Mouse (Mus musculus) kidney, embryonic 16.5 days (tissue): ENCODE measurements around the gene Abcg5. TPM values are rescaled to one million over a fixed set of nuclear protein-coding genes. Genes with fewer than 3 reads are reported as not detected.

Source experiments
- ATAC-seq: fragments of 200-750 bp; cut with Nextera tagmentation; 2 replicates; pipeline ENCODE4 v1.8.0; 2017; ENCODE audit warnings: moderate TSS enrichment; ENCODE audit not compliant: low FRiP score, low TSS enrichment
- H3K27ac ChIP-seq: fragments of 300-500 bp; sonication (generic); 2 replicates; pipeline ENCODE4 v1.5.1; 2014; ENCODE audit warnings: low read length
- H3K27me3 ChIP-seq: fragments of 300-500 bp; sonication (generic); 2 replicates; pipeline ENCODE4 v1.6.1; 2014; ENCODE audit warnings: low read length, control low read depth, mixed read lengths; ENCODE audit not compliant: insufficient read depth
- H3K36me3 ChIP-seq: fragments of 300-500 bp; sonication (generic); 2 replicates; pipeline ENCODE4 v1.6.1; 2014; ENCODE audit warnings: low read length, control low read depth, mixed read lengths; ENCODE audit not compliant: insufficient read depth
- H3K4me1 ChIP-seq: fragments of 300-500 bp; sonication (generic); 2 replicates; pipeline ENCODE4 v1.6.1; 2014; ENCODE audit warnings: low read length, control low read depth, mixed read lengths; ENCODE audit not compliant: insufficient read depth
- H3K4me2 ChIP-seq: fragments of 300-500 bp; sonication (generic); replicated peaks from 2 replicates; pipeline ENCODE4 v1.6.1; 2014; ENCODE audit warnings: low read depth, low read length
- H3K4me3 ChIP-seq: fragments of 300-500 bp; sonication (generic); 2 replicates; pipeline ENCODE4 v1.5.1; 2014; ENCODE audit warnings: mild to moderate bottlenecking, low read length
- H3K9ac ChIP-seq: fragments of 300-500 bp; sonication (generic); replicated peaks from 2 replicates; pipeline ENCODE4 v1.6.1; 2014; ENCODE audit warnings: low read length
- H3K9me3 ChIP-seq: fragments of 300-500 bp; sonication (generic); 2 replicates; pipeline ENCODE4 v1.6.1; 2016; ENCODE audit warnings: low read length, control low read depth
- WGBS: fragments of 180-500 bp; shearing (Covaris S2); extraction: QIAGEN DNeasy Blood & Tissue Kit; methylation state at CpG from one replicate; pipeline ENCODE4 v1.1.7; 2014; 5-methylcytosine and 5-hydroxymethylcytosine counted together
- polyA plus RNA-seq: library from polyadenylated mRNA; unstranded; fragments of >200 nt; fragmentation: Nextera tagmentation; extraction: Ambion mirVana; gene quantifications from 2 replicates; pipeline ENCODE4 v1.2.1, GENCODE M21; 2015

The Abcg5 gene
- polyA plus RNA-seq, result 3.7 TPM in 2 replicates

DNA sequence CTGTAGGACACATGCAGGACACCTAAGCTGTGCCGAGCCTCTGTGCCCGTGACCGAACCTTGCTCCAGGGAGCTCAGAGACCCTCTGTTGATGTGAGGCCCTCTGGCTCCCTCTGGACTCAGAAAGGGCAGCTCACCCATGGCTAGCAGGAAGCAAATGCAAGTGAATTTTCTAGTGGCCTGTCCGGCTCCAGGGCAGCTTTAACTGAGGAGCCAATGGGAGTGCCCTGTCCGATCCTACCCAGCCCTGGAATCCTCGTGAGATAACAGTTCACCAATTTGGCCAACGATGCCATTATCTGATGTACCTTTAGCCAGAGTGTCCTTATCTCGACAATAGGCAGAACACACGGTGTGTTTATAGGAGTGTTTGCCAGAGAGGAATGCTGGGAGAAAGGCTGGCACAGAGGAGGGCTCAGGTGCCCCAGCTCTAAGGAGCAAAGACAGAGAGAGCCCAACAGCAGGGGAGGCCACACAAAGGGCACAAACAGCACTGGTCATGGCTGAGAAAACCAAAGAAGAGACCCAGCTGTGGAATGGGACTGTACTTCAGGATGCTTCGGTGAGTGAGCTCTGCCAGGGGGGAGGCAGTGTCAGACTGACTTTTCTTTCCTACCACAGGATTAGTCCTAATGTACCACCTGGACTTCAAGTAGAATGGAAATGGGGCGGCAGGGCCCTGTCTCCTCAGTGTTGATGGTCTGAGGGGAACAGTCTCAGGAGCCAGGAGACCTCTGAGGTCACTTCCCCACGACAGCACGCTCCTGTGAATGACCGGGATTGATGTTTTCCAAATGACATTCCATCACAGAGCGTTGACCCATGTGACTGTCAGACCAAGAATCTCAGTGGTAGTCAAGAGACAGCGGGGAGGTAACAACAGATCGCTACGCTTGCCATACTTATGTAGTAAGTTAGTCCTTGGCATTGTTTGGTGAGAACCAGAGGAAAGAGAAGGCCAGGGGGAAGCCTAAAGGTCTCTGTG is at the start of gene Abcg5:
TSS of gene Abcg5 (minus strand) at position 278 of the 984 bp plus-strand sequence.
- WGBS, result 70% methylated on average over 18 of the region's 18 CpGs
- Histone ChIP-seq H3K27me3 (no peaks in the 10 kb centered on the region), H3K4me1 (peaks cover 14% of the 10 kb centered on the region), H3K4me2 (no peak within 1 kb of the TSS), H3K9me3 (no peaks in the 10 kb centered on the region), H3K36me3 (no peaks in the 10 kb centered on the region), H3K27ac (no peak within 1 kb of the TSS), H3K4me3 (no peak within 1 kb of the TSS), H3K9ac (no peak within 1 kb of the TSS)
- peak; percentile 24; the same call in 1 of the 2 replicates for ATAC-seq

DNA sequence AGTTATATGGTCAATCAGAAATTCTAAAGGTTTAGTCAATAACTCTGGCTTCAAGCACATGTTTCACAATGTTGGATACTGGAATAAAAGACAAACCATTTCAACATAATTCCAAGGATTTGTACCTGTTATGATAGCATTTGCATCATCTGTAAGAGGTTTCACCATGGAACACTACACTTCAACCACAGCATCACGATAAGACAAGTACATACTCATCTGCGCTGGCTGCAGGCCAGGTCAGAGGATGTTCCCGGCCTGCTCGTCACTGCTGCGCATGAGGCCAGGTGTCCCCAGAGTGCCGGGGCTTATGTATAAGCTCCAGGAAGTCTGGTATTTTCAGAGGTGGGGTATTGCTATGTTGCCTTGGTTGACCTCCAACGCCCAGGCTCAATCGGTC is 49.8 kb upstream of the Abcg5 start:
- Histone ChIP-seq H3K9me3 (no peaks in the 10 kb centered on the region), H3K4me3 (no peak overlapping the region), H3K27ac (no peak overlapping the region), H3K36me3 (peaks cover 18% of the 10 kb centered on the region; the same call in 1 of the 2 replicates), H3K9ac (no peak overlapping the region), H3K27me3 (no peaks in the 10 kb centered on the region), H3K4me1 (no peaks in the 10 kb centered on the region), H3K4me2 (no peak overlapping the region)
- no peak for ATAC-seq
- 92% methylated on average over 8 of the region's 8 CpGs for WGBS

DNA sequence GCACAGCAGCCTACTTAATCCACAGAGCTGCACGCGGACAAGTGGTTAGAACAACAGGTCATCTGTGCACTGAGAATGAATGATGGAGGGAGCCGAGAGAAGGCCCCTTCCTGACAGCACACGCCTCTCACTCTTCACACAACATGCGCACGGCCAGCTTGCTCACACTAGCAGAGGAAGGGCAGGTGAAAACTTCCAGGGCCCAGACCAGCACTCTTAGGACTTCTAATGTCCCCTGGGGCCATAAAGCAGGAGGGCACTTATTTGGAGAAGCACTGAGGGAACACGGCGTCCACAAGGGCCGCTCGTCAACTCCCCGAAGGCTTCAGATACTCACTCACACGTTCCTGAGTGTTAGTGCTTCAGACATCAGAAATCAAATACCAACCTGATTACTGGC is 48.5 kb upstream of the Abcg5 start:
- Histone ChIP-seq H3K36me3 (peaks cover 22% of the 10 kb centered on the region), H3K4me3 (no peak overlapping the region), H3K9me3 (no peaks in the 10 kb centered on the region), H3K4me1 (no peaks in the 10 kb centered on the region), H3K4me2 (no peak overlapping the region), H3K27ac (no peak overlapping the region), H3K27me3 (no peaks in the 10 kb centered on the region), H3K9ac (no peak overlapping the region)
- no peak for ATAC-seq
- 81% methylated on average over 12 of the region's 12 CpGs for WGBS

DNA sequence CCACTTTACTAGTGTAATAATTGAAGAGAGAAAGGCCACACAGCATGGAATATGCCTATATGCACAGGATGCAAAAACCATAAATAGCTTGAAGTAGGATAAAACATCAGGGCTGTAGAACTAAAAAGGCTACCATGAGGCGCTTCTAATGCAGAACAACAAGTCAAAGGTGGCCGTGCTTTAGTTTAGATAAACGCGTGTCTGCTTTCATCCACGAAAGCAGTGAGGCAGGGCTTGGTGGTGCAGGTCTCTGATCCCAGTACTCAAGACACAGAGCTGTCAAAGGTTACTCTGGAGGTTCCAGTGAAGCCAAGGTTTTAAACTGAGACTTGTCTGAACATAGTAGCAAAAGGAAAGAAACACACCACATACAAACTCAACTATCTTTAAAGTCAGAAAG is 46.3 kb upstream of the Abcg5 start:
- Histone ChIP-seq H3K4me2 (no peak overlapping the region), H3K27ac (no peak overlapping the region), H3K4me1 (peaks cover 1% of the 10 kb centered on the region; the same call in 1 of the 2 replicates), H3K27me3 (no peaks in the 10 kb centered on the region), H3K9ac (no peak overlapping the region), H3K9me3 (no peaks in the 10 kb centered on the region), H3K36me3 (peaks cover 33% of the 10 kb centered on the region), H3K4me3 (no peak overlapping the region)
- WGBS, result 80% methylated on average over 5 of the region's 5 CpGs
- no peak for ATAC-seq

DNA sequence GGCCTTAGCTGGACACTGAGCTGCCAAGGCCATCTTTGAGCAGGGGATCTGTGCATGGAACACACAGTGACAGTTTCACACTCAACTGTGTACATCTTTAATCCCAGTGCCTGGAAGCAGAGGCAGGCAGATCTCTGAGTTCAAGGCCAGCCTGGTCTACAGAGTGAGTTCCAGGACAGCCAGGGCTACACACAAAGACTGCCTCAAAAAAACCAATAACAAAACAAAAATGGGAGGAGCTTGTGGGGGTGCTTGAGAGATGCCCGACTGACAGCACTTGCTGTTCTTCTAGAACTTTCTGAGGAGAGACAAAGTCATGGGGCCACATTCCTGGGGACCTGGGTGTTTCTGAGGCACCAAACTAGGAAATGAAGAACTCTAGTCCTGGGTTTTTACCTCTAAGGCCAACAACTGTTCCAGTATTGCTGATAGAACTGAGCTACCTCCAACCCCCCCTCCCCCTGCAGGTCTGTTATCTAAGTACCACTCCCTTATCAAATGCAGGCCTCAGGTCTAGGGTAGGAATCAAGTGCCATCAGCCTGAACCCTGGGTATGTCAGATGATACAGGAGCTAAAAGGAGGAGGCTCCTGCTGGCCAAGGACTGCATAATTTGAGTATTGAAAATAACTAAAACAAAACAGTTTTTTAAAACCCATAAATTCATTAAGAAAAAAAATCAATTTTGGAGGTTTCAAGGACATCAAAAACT is 45.5 kb upstream of the Abcg5 start:
- H3K36me3 ChIP-seq, result peaks cover 34% of the 10 kb centered on the region
- H3K9me3 ChIP-seq, result no peaks in the 10 kb centered on the region
- no peak overlapping the region for H3K4me3 ChIP-seq
- no peak overlapping the region for H3K4me2 ChIP-seq
- no peak overlapping the region for H3K9ac ChIP-seq
- ATAC-seq, result no peak
- peaks cover 4% of the 10 kb centered on the region; the same call in 1 of the 2 replicates for H3K4me1 ChIP-seq
- WGBS, result 86% methylated on average over 1 of the region's 1 CpGs
- H3K27ac ChIP-seq, result no peak overlapping the region
- H3K27me3 ChIP-seq, result no peaks in the 10 kb centered on the region

DNA sequence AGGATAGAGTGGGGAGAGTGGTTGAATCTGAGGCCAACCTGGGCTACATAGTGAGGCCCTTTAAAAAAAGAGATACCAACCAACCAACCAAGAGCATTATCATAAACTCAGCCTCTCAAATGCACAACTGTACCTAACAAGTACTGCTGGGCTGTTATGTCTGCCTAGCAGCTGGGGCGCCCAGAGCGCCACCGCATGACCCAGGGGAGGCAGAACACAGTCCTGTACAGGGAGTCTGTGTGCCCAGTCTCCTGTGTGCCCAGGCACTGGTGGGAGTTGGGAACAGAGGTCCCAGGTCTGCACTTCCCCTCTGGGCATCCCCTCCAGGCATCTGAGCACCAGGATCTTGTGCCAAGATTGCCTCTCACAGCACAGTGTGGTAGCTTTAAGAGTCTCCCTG is 42.4 kb upstream of the Abcg5 start:
- no peaks in the 10 kb centered on the region for H3K27me3 ChIP-seq

DNA sequence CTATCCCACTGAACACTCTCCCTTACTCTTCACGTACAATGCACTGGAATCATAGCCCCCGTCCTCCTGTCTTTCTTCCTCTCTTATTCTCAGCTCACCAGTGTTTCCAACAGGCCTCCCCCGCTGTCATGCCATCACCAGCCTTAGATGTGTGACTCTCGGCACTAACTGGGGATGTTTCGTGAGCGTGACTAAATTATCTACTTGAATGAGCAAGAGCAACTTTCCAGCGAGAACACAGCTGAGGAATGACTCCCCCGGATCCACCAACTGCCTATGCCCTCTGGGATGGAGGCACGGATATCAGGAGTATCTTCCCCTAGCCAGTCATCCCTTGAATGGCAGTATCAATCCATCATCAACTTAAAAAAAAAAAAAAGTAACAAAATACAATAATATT is 41.2 kb upstream of the Abcg5 start:
- 40% methylated on average over 9 of the region's 9 CpGs for WGBS
- Histone ChIP-seq H3K4me3 (no peak overlapping the region), H3K9ac (no peak overlapping the region), H3K27ac (peak overlapping the region; percentile 31; the same call in 1 of the 2 replicates), H3K27me3 (no peaks in the 10 kb centered on the region), H3K9me3 (no peaks in the 10 kb centered on the region), H3K4me1 (peaks cover 4% of the 10 kb centered on the region; the same call in 1 of the 2 replicates), H3K4me2 (no peak overlapping the region), H3K36me3 (peaks cover 39% of the 10 kb centered on the region)
- peak; percentile 59; the same call in 1 of the 2 replicates for ATAC-seq

More for the DNA sequence above, 42.4 kb upstream of the Abcg5 start:
- Histone ChIP-seq H3K4me3 (no peak overlapping the region), H3K4me2 (no peak overlapping the region), H3K27ac (no peak overlapping the region), H3K9me3 (no peaks in the 10 kb centered on the region), H3K4me1 (peaks cover 4% of the 10 kb centered on the region; the same call in 1 of the 2 replicates), H3K36me3 (peaks cover 39% of the 10 kb centered on the region), H3K9ac (no peak overlapping the region)
- WGBS, result 100% methylated on average over 3 of the region's 3 CpGs
- 0 out of 2 replicates have a peak, but pooled peaks have one; percentile 23 for ATAC-seq

DNA sequence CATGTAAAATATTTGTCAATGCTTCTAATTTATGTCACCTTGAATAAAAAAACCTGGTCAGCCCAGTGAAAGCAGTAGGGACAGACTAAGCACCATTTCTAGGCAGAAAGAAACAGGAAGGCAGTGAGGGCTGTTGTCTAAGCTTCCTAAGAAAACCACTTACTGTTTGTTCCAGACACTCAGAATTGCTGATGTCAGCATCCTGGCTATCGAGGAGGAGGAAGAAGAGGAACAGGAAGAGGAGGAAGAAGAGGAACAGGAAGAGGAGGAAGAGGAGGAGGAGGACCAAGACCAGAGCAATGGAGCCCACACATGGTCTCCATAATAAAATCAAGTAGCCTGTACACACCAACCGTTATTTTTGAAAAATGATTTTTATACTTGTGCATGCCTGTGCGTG is 36.3 kb upstream of the Abcg5 start:
- 67% methylated on average over 3 of the region's 3 CpGs for WGBS
- peaks cover 22% of the 10 kb centered on the region for H3K36me3 ChIP-seq
- no peak overlapping the region for H3K4me2 ChIP-seq
- H3K27me3 ChIP-seq, result no peaks in the 10 kb centered on the region
- no peak overlapping the region for H3K27ac ChIP-seq
- no peaks in the 10 kb centered on the region for H3K9me3 ChIP-seq
- no peak overlapping the region for H3K4me3 ChIP-seq
- no peak overlapping the region for H3K9ac ChIP-seq
- H3K4me1 ChIP-seq, result peaks cover 2% of the 10 kb centered on the region; the same call in 1 of the 2 replicates
- no peak for ATAC-seq

DNA sequence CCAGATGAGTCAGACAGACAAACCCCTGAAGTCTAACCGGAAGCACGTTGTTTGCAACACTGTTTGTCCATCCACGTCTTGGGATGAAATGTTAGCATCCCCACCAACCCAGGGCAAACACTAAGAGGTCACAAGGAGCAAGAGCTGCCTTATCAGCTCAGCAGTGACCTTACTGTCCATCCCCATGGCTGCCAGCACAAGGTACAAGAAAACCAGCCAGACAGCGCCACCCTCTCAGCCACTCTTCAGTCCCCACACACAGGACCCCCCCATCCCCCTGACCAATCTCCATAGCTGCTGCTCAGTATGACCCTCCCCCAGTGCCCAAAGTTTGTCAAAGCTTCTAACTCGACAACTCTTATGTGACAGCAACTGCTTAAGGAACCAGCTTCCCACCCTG is 34.6 kb upstream of the Abcg5 start:
- no peak for ATAC-seq
- no peaks in the 10 kb centered on the region for H3K9me3 ChIP-seq
- no peaks in the 10 kb centered on the region for H3K27me3 ChIP-seq
- H3K4me2 ChIP-seq, result no peak overlapping the region
- H3K9ac ChIP-seq, result no peak overlapping the region
- H3K36me3 ChIP-seq, result peaks cover 16% of the 10 kb centered on the region
- H3K4me1 ChIP-seq, result no peaks in the 10 kb centered on the region
- 89% methylated on average over 5 of the region's 5 CpGs for WGBS
- H3K27ac ChIP-seq, result no peak overlapping the region
- H3K4me3 ChIP-seq, result no peak overlapping the region
